Mouse (Mus musculus) urinary bladder, adult 2 months (tissue): ENCODE measurements around the gene Rassf3. TPM values are rescaled to one million over a fixed set of nuclear protein-coding genes. Genes with fewer than 3 reads are reported as not detected.

Source experiments
- DNase-seq: peaks from one replicate; pipeline ENCODE4 v3.0.0; 2022; ENCODE audit warnings: low spot score
- polyA plus RNA-seq: library from polyadenylated mRNA; depleted of rRNA; stranded (reverse); fragments of >200 nt; gene quantifications from 2 replicates; pipeline ENCODE4 v1.2.3, GENCODE M21; 2012; rRNA removed

Gene Rassf3
- polyA plus RNA-seq, 1 experiment = 106 TPM

DNA sequence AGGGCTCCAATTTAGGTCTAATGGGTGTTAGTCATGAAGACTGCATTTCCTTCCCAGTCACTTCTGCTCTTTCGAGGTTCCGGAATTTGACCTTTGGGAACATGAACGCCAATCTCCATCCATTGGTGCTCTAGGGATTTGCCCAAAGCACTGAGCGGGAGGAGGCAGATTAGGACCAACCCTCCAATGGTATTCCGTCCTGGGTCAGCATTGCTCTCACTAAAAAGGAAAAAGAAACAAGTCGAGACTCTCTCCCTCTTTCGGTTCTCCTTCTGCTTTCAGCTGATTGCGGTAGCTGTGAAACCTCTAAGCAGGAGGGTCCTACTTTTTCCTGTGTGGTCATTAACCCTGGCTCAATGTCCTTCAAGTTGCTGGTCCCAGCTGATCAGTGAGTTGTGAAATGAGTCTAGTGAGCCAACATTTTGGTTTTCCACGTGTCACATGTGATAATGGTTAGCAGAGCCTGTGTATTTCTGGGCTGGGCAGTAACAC lies 110.3 kb downstream of the Rassf3 start:
- no peak for DNase-seq

DNA sequence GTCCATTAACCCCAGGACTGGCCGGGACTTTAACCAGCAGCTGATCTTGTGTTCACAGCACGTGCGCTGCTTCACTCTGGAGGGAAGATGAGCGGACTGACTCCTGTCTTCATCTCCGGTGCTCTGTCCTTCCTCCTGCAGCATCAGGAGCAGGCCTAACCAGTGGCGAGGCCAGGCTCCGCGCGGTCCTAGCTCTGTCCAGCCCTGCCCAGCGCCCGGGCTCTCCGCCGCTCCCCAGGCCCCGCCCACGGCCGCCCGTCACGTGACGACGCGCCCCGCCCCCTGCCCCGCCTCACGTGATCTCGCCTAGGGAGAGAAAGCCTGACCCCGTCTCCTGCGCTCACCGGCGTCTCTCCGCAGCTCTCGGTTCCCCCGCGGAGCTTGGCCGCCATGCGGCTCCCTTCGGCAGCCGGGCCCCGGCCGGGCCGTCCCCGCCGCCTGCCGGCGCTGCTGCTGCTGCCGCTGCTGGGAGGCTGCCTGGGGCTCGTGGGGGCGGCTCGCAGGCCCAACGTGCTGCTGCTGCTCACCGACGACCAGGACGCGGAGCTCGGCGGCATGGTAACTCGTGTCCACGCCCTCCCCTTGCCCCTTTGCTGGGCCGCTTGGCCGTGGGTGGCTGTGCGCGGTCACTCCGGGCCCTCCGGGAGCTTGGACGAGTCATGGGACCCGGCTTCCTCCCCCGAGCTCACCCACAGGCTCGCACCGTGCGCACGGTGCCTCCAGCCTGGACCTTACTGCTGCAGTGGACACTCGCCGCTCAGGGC lies 111.2 kb downstream of the Rassf3 start, which contains the start of gene Gns:
Gene Gns, plus strand, starts transcription at position 290 of the 764 bp plus-strand sequence.
- DNase-seq = peak; percentile 79

DNA sequence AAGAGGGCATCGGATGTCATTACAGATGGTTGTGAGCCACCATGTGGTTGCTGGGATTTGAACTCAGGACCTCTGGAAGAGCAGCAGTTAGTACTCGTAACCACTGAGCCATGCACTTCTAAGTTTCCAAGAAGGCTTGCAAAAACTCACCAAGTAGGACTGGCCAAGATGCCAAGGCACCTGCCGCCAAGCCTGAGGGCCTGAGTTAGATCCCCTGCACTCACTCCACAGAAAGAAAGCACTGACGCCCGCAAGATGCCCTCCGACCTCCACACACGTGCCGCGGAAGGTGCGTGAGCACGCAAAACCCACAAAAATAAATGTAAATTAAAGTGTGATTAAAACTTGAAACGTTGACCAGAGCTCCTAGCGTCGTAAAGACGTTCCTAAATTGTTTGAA lies 111.8 kb downstream of the Rassf3 start:
- DNase-seq = no peak

DNA sequence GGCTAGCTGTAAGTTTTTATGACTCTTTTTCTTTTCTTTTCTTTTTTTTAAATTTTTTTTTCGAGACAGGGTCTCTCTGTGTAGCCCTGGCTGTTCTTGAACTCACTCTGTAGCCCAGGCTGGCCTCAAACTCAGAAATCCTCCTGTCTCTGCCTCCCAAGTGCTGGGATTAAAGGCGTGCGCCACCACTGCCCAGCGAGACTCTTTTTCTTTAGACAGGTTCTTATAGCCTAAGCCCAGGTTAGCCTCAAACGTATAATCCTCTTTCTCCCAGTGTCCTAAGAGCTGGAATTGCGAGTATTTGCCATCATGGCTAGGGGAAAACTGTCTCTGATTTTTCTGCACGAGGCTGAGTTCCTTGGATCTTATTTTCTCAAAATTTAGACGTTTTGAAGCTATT lies 112.9 kb downstream of the Rassf3 start:
- DNase-seq = no peak

DNA sequence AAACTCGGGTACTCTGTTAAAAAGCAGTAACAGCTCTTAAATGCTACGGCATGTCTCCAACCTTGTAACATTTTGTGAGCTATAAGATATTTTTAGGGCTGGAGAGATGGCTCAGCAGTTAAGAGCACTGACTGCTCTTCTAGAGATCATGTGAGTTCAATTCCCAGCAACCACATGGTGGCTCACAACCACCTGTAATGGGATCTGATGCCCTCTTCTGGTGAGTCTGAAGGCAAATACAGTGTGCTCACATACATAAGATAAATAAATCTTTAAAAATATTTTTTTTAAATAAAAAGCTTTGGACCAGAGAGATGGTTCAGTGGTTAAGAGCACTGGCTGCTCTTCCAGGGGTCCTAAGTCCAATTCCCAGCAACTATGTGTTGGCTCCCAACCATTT lies 115.8 kb downstream of the Rassf3 start:
- no peak for DNase-seq

Other genes starting within 250 kb of the Rassf3 start
- gene Tbc1d30, start 125.1 kb downstream of the Rassf3 start, polyA plus RNA-seq = 8.4 and 8.7 TPM in 2 replicates
- gene Gns, start 111.3 kb downstream of the Rassf3 start, polyA plus RNA-seq = 48.3 and 80.7 TPM in 2 replicates
- 30.6 and 35.6 TPM in 2 replicates for gene Tbk1, start 110.4 kb upstream of the Rassf3 start, polyA plus RNA-seq
- gene Xpot, start 150.0 kb upstream of the Rassf3 start, polyA plus RNA-seq = 40.7 and 46.5 TPM in 2 replicates
- 0.03 and 0.19 TPM in 2 replicates for gene D930020B18Rik, start 165.2 kb upstream of the Rassf3 start, polyA plus RNA-seq